Mouse (Mus musculus) heart, postnatal 36 days (tissue): Measurements from ENCODE around the gene Atp13a2. TPM values are rescaled to one million over a fixed set of nuclear protein-coding genes. Genes with fewer than 3 reads are reported as not detected.

Source experiments
- DNase-seq, 2 experiments: peaks; one replicate each; pipeline ENCODE4 v3.0.0; 2021 to 2022
- intact Hi-C: fragments of 180-260 bp; cut with DNase I; formaldehyde crosslinking; loops from one replicate; pipeline ENCODE4 v1.15.1; 2025
- total RNA-seq, 2 experiments: library from RNA; stranded (reverse); gene quantifications; 2 replicates each; pipeline ENCODE4 v1.2.3; 2021

The Atp13a2 gene
- total RNA-seq: 10 to 100 TPM; 16.5 to 17.3 TPM

DNA sequence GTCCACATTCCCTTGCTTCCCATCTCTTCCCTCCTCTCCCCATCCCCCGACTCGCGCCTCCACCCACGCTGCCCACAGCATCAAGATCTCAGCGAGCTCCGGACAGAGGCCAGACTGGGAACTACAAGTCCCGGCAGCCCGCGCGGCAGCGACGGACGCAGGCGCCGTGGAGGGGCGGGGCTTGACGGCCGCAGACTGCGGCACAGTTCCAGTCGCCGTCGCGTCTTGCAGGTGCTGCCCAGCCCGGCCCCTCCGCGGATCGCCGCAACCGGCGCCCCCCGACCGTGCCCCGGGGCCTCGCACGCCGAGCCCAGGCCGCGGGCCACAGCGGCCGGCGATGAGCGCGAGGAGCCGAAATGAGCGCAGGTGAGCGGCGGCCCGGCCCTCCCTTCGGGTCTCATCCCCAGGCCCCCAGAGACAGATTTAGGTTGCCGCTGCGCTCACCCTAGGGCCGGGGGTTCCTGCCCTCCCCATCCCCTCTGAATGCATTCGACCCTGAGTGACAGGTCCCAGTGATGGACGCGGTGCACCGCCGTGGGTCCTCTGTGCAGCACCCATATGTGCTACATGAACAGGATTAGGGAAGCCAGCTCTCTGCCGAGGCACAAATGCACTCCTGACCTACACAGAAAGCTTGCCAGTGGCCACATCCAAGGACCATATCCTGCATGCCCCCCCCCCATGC is at the start of gene Atp13a2:
TSS of gene Atp13a2 (plus strand) at position 163 of the 685 bp plus-strand sequence.
- intact Hi-C loops: loop anchor here (2.0 to 5.0 kb wide), 2 partner anchors 22 to 45 kb away; no protein-coding TSS in a partner anchor

DNA sequence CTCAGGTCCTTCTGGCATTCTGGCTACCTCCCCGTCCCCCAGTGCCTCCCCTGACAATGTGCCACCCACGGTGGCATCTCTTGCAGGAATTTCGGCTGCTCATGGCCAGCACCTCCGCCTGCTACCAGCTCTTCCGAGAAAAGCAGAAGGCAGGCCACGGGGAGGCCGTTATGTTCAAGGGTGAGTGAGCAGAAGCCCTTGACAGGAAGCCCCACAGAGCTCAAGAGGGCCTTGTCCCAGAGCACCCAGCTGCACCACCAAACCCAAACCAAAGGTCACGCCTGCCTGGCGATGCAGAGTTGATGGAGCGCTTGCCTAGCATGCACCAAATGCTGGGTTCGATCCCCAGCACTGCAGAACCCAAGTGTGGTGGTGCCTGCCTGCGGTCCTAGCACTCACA is 42.3 kb upstream of the Atp13a2 start:
- intact Hi-C loops: no loop called here
- no peak for DNase-seq

More for the DNA sequence above, at the start of gene Atp13a2:
- DNase-seq: peak; percentile 91 to 94

DNA sequence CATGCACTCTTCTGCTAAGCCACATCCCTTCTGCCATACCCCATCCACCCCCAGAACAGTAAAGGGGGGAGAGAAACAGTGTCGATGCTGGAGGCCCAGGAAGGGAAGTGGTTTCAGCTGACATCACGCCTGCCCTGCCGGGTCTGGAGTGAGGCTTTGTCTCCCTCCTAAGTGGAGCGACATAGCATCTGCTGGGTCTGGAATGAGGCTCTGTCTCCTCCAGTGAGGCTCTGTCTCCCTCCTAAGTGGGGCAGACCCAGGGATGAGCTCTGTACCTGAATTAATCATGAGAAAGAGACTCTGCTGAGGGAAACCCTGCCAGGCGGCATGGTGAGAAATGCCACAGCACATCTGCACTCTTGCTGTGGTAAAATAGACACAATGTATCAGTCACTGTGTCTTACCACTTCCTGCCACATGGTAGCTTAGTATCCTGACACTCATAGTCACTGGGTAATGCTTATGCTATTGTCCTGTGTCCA is 41.7 kb upstream of the Atp13a2 start:
- no peak for DNase-seq
- intact Hi-C loops: no loop called here

DNA sequence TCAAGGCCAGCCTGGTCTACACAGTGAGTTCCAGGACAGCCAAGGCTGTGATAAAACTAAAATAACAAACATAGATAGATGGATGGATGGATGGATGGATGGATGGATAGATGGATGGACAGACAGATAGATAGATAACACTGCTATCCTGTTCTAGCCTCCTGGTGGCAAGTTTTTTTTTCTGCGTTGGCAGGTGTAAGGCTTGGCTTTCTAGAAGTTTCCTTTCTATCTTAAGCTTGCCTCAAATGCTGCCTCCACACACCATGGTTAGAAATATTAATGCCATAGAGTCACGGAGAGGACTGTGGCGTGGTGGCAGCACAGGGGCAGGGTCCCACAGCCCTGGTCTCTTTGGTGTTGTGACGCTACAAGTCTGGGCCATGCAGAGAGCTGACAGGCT is 41.1 kb upstream of the Atp13a2 start:
- DNase-seq: no peak
- intact Hi-C loops: no loop called here

DNA sequence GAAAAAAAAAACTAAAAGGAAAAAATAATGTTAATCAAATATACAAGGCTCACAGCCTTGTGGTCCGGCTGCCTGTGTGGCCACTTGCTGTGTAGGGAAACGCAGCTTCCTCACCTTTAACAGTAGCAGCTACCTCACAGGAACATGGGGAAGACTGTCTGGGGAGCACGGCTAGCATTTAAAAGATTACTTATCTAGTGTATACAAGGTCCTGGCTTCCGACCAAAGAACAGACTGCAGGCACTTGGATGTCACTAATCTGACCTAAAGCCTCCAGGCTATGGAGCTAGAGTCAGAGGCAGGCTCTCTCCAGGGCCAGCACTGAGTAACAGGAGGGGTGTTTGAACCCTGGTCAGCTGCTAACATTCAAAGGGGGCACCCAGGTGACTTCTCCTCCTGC is 40.6 kb upstream of the Atp13a2 start:
- intact Hi-C loops: no loop called here
- DNase-seq: no peak

DNA sequence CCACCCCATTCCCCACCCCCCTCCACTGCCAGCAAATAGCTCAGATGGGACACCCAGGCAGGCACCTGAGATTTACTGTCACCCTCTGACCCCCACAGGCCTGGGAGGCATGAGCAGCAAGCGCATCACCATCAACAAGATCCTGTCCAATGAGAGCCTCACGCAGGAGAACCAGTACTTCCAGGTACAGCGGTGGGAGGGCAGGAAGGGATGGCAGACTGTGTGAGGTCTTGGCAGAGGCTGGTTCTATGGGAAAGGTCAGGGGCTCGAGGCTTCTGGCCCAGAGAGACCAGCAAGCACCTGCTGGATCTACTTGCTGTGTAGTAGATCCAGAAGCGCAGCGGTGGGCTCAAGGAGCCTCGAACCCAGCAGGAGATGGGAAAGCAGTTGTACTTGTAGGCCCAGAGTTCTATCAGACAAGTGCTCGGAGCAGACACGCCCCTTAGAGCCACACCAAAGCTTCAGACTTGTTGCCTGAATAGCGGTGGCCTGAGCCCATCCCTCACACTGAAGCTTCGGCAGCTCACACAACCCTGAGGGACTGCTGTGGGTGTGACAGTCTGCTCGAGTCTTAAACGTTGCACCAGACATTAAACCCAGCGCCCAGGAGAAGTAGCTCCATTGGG is 40.0 kb upstream of the Atp13a2 start:
- intact Hi-C loops: no loop called here
- no peak for DNase-seq

DNA sequence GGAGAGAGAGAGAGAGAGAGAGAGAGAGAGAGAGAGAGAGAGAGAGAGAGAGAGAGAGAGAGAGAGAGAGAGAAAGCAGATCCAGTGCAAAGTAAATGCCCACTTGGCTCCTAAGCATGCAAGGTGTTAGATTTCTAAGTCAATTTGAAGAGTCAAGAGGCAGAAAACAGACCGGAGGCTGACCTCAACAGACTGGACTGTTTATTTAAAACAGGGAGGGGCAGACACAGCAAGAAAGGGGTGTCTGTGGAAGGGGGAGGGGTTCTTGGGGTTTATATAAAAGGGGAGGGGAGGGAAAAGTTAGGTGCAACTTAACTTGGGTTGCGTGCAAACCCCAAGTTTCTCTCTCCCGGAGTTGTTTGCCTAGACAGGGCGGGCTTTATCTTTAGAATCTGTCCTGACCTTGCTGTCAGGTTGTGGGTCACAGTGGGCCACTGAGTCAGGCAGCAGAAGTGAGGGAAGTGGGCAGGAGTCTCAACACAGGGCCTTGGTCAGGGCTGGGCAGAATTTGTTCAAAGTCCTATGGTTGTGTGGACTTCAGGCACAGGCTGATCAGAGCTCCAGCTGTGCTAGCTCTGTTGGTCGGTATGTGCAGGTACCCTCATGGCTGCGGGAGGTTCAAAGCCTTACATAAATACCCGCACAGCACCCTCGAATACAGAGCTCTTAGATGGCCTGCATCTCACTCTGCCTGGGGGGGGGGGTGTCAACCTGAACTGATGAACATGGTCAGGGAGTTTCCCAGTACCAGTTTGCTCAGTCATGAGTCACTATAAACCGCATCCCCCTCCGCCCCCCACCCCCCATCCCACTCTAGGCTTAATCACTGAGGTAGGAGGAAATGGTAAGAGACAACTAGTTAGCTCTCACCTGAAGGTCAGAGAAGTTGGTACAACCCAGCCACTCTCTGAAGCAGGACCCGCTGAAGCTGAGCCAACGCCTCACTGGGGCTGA is 38.9 kb upstream of the Atp13a2 start:
- intact Hi-C loops: no loop called here
- no peak for DNase-seq

DNA sequence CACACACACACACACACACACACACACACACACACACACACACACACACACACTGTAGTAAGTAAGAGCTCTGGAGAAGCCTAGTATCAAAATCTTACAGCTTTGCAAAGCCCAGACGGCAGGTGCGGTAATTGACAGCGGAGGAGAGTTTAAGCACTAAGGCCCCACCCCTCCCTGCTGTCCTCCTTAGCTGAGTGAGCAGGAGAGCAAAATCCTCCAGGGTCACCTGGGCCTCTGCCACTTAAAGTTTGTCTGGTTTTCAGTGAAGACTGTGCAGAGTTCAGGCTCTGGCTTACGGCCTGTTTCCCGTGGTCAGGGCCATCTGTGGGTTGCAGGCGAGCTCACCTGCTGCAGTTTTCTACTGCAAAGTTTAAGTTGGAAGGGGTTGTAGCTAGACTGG is 38.2 kb upstream of the Atp13a2 start:
- no peak for DNase-seq
- intact Hi-C loops: no loop called here

DNA sequence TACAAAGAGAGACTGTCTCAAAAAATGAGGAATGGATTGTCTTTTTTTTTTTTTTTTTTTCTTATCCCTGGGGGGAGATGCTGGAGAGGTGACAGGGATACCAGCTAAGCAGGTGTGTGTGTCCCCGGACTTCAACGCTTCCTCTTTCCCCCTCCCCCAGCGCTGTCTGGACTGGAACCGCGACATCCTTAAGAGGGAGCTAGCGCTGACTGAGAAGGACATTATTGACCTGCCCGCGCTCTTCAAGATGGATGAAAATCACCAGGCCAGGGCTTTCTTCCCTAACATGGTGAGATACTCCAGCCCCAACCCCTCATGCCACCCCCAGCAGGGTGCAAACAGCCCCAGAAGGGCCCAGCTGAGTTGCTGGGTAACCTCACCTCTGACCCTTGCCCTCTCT is 37.6 kb upstream of the Atp13a2 start:
- intact Hi-C loops: no loop called here

DNA sequence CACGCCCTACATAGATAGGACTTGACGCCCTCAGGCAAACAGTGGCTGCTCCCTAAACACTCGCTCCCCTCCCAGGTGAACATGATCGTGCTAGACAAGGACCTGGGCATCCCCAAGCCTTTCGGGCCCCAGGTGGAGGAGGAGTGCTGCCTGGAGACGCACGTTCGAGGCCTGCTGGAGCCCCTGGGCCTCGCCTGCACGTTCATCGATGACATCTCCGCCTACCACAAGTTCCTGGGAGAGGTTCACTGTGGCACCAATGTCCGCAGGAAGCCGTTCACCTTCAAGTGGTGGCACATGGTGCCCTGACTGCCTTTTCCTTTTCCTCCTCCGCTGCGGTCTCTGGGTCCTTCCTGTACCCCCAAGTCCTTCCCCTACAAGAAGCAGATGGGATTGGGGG is 37.1 kb upstream of the Atp13a2 start:
- intact Hi-C loops: no loop called here
- DNase-seq: no peak

More for the DNA sequence above, 37.6 kb upstream of the Atp13a2 start:
- no peak for DNase-seq

DNA sequence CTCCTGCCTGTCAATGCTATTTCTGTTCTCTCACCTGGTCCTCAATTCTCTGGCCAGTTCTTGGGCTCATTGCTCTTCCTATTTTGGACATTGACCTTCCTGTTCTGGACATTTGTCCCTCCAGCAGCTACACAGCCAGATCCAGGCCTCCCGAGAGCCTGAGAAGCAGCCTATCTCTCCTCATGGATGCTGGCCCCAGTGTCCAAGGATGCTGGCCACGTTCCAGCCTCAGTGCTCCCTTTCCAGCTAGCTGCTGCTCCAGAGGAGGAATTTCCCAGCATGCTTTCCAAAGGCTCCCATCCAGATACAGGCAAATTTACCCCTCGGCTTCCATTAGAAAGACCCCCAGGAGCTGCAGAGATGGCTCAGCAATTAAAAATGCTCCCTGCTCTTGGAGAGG is 36.1 kb upstream of the Atp13a2 start:
- intact Hi-C loops: no loop called here

DNA sequence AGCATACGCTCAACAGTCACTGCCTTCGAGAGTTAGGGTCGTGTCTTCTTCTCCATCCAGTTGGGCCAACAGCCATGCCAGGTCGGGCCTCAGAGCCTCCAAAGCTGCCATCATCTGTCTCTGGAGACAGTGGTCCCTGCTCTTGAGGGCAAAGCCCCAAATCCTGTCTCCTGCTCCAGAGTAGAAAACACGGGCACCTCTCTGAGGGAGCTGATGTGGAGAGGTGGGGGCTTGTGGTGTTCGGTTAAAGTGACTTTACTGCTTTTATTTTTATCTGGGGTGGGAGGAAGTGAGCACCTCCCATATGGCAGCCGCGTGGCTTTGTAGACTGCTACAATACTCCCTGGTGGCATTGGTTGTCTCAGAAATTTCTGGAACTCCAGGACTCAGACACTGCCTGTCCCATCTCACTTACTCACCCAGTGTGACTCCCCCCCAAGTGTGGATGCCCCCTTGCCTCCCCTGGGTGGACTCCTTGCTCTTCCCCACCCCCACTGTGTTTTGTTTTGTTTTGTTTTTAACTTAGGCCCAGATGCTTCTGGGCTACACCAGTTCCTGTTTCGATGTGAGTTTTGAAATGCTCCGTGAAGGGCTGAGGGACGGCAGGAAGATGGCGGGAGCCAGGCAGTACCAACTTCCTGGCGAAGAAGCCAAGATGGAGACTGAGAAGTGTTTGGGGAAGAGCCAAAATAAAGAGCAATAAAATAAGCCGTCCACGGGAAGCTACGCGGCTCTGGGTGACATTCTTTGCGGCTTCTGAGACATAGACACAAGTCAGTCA is 34.6 kb upstream of the Atp13a2 start:
- intact Hi-C loops: no loop called here
- DNase-seq: no peak

More for the DNA sequence above, 36.1 kb upstream of the Atp13a2 start:
- DNase-seq: peak; percentile 52 to 66

DNA sequence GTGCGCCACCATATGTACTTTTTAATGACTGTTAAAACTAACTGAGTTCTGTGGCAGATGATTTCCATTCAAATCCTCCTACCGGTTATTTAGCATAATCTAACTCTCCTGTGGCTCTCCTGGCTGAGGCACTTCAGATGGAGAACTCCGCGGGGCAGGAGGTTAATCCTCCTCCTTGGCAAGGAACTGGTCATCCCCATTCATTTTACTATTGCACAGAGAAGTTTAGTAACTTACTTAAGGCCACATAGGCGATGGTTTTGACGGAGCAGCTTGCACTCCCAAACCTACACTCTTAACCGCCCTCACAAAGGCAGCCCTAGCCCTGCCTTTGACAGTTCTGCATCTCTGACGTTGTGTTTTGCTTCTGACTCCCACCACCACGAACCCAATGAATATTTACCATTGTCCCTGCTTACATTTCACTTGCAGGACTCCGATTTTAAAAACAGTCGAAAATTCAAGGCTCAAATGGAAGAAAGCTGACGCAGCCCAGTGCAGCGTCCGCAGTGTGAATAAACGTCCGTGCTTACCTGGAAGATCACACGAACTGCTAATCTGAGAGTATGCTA is 29.5 kb upstream of the Atp13a2 start:
- intact Hi-C loops: loop anchor here (5.0 kb wide), 1 partner anchor 135 kb away; no protein-coding TSS in a partner anchor
- no peak for DNase-seq

DNA sequence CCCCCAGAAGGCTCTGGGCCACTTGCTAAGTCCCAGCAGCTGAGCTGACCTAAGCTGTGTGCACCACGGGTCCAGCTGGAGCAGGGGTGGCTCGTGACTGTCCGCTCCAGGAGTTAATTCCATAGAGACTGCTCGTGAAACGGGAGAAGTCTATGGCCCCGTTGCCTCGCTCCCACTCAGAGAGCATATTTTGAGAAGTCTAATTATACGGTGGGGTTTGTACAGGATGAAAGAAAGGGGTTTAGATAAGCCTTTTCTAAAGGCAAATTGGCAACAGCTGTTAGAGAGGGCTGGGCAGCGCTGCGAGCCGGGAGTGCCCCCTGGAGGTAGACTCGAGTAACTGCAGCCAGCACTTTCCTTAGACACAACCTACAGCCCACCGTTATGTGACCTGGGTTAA is 28.9 kb upstream of the Atp13a2 start:
- intact Hi-C loops: loop anchor here (1.0 to 5.0 kb wide), 3 partner anchors 135 to 233 kb away; no protein-coding TSS in a partner anchor
- peak; percentile 81 to 85 for DNase-seq

DNA sequence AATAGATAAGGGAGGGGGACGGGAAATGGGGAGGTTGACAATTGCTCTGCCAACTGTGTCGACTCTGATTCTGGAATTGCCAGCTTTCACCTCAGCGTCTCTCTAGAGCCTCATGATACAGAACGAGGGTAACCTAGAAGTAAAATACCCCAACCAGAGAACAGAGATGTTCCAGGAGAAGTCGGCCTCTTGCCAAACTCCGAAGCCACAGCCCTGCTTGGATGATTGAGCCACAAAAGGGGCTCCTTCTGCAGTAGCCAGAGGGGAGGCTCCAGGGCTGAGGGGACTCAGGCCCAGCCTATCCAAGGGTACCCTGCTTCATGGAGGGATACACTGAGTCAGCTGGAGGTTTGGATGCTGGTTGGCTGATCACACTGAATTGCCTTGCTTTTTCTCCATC is 28.4 kb upstream of the Atp13a2 start:
- DNase-seq: no peak
- intact Hi-C loops: loop anchor here (1.0 to 5.0 kb wide), 3 partner anchors 136 to 234 kb away; no protein-coding TSS in a partner anchor

DNA sequence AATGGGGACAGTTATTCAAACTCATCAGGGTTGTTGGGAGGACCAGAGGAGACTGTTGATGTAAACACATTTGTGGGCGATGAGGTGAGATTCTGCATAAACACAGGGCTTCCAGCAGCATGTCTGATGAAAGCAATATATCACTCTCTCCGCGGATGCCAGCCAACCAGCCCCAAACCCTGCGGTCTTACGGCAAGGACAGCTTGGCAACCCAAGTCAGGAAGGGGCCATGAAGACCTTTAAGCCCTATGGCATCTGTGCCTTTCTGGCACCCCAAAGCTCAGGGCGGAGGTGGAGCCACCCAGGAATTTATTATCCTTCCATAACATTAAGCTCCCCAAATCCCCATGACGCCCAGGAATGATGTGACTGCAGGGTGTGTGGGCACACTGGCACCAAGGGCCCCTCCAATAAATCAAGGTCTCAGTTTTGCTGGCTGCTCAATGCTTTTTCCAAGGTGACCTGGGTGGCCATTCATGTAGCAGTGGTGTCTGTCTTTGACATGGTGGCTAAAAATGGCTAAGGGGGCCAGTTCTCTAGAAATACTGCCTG is 27.5 kb upstream of the Atp13a2 start:
- no peak for DNase-seq
- intact Hi-C loops: loop anchor here (2.0 to 5.0 kb wide), 2 partner anchors 137 to 234 kb away; no protein-coding TSS in a partner anchor

DNA sequence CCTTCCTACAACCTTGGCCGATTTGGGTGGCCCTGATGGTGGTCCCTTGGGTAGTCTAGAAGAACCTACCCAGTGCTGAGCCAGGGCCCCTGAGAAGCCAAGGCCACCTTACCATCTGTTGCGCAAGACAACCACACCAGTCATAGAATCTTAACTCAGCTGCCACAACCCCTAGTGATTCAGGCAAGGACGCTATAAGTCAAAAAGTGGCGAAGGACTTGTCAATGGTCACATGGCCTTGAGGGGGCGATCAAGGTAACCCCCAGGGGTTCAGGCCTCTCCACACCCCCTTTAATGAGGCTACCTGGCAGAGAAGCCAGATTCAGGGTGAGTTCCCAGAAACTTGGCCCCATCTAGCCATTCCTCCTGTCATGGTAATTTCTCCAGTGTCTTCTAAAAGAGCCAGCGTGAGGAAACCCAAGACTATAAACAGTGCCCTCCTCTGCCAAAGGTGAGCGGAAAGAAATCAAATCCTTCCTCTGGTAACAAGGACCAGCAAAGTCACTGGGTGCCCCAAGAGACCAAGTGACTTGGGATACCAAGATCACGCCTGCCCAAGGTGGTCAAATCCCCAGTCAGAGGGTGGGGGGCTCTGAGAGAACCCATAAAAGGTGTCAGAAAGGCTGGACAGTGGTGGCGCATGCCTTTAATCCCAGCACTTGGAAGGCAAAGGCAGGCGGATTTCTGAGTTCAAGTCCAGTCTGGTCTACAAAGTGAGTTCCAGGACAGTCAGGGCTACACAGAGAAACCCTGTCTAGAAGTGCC is 26.8 kb upstream of the Atp13a2 start:
- DNase-seq: no peak
- intact Hi-C loops: loop anchor here (2.0 to 10.0 kb wide), 3 partner anchors 138 to 235 kb away; partner anchors contain the start of gene Szrd1

DNA sequence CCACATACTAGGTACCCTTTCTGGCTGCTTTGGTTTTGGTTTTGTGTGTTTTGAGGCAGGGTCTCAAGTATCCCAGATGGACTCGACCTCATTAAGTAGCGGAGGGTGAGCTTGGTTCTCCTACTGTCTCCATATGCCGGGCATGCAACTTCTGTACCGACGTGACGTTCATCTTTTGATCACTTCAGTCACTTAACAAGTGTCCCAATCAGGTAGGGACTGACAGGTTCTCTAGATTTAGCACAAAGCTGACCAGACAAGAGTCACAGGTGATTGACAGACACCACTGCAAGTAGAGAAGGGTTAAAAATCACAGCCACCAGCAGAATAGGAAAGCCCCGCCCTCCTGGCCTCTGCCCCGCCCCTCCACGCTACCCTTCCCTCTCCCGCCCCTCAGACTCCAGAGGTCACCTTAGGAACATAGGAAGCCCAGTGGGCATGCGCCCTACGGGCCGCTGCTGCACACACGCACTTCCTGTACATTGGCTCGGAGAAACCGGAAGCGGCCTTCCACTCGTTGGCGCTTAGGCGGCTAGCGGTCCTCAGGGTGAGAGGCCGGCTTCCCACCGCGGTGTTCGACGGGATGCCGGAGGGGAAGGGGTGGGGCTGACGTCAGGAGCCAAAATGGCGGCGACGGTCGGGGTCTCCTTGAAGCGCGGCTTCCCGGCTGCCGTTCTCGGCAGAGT is 25.7 kb upstream of the Atp13a2 start, which contains the start of gene Sdhb:
TSS of gene Sdhb (plus strand) at position 423 of the 686 bp plus-strand sequence.
- intact Hi-C loops: loop anchor here (10.0 kb wide), 1 partner anchor 174 kb away; the partner anchor contains the start of gene Szrd1
- peak; percentile 93 to 94 for DNase-seq
